Mouse (Mus musculus): ENCODE data around the gene Pon1. TPM values are rescaled to one million over a fixed set of nuclear protein-coding genes. Genes with fewer than 3 reads are reported as not detected.
A peak's percentile ranks its signal among the peaks of the same experiment; 100 is the strongest.

The Pon1 gene
- total RNA-seq, 1 experiment = not detected

GRCm38 (mm10) chr6:5120229-5120628, 73.5 kb downstream of the Pon1 start:
- Histone ChIP-seq H3K36me3 (ENCODE audit: control insufficient read depth, insufficient read depth, low read length, poor library complexity, severe bottlenecking) (peaks cover 4% of the 10 kb centered on the region; the same call in 1 of the 2 replicates), H3K4me3 (ENCODE audit: insufficient read depth in 1 of 2, low read depth in 1 of 2, low read length in 2 of 2, poor library complexity in 1 of 2, severe bottlenecking in 1 of 2) (no peak overlapping the region), H3K4me1 (ENCODE audit: control insufficient read depth in 2 of 2, insufficient read depth in 2 of 2, low read length in 2 of 2, poor library complexity in 1 of 2) (peaks cover 7 to 10% of the 10 kb centered on the region in 2 experiments), H3K9me3 (ENCODE audit: control insufficient read depth, insufficient read depth, low read depth, low read length) (no peaks in the 10 kb centered on the region), H3K27ac (ENCODE audit: insufficient read depth, low read depth, low read length, poor library complexity, severe bottlenecking) (peak overlapping the region; percentile 84; the same call in 1 of the 2 replicates), H3K9ac (ENCODE audit: insufficient read depth, low read depth, low read length, poor library complexity, severe bottlenecking) (no peak overlapping the region)
- TF ChIP-seq CHD2 (IDR thresholded peaks at IDR 0.05; ENCODE audit: low read depth, low read length) (no peak), ZC3H11A (IDR thresholded peaks at IDR 0.05; ENCODE audit: borderline replicate concordance, low read depth, low read length) (no peak), MAFK (IDR thresholded peaks at IDR 0.05; ENCODE audit: insufficient read depth, low read depth, low read length) (no peak), ZNF384 (IDR thresholded peaks at IDR 0.05; ENCODE audit: low read depth, low read length) (no peak), HCFC1 (IDR thresholded peaks at IDR 0.05; ENCODE audit: borderline replicate concordance, insufficient read depth, low read length) (no peak)
- DNase-seq (ENCODE audit: low read depth, low spot score) = no peak
- in situ Hi-C loops (cut with MboI; ENCODE audit: low sequenced_read_pairs in 2 of 2, unreplicated experiment in 2 of 2) = loop anchor here in 1 of 2 experiments (25.0 kb wide), 1 partner anchor 267 kb away; the partner anchor contains the start of gene Asb4

- Histone ChIP-seq H3K27ac (ENCODE audit: insufficient read depth, low read depth, low read length, poor library complexity, severe bottlenecking) (peak overlapping the region; percentile 84), H3K9ac (ENCODE audit: insufficient read depth, low read depth, low read length, poor library complexity, severe bottlenecking) (no peak overlapping the region), H3K4me1 (ENCODE audit: control insufficient read depth in 2 of 2, insufficient read depth in 2 of 2, low read length in 2 of 2, poor library complexity in 1 of 2) (peaks cover 7 to 10% of the 10 kb centered on the region in 2 experiments), H3K36me3 (ENCODE audit: control insufficient read depth, insufficient read depth, low read length, poor library complexity, severe bottlenecking) (peaks cover 4% of the 10 kb centered on the region; the same call in 1 of the 2 replicates), H3K4me3 (ENCODE audit: insufficient read depth in 1 of 2, low read depth in 1 of 2, low read length in 2 of 2, poor library complexity in 1 of 2, severe bottlenecking in 1 of 2) (peak overlapping the region in 1 of 2 experiments; percentile 7; a peak in 1 of 4 replicates), H3K9me3 (ENCODE audit: control insufficient read depth, insufficient read depth, low read depth, low read length) (no peaks in the 10 kb centered on the region)
- no peak for TF ChIP-seq MAFK (IDR thresholded peaks at IDR 0.05; ENCODE audit: insufficient read depth, low read depth, low read length)
- TF ChIP-seq CHD2 (IDR thresholded peaks at IDR 0.05; ENCODE audit: low read depth, low read length) = peak; percentile 64; the same call in 1 of the 2 replicates
- 0 out of 2 replicates have a peak, but pooled peaks have one; percentile 14 for TF ChIP-seq HCFC1 (IDR thresholded peaks at IDR 0.05; ENCODE audit: borderline replicate concordance, insufficient read depth, low read length)
- no peak for TF ChIP-seq ZC3H11A (IDR thresholded peaks at IDR 0.05; ENCODE audit: borderline replicate concordance, low read depth, low read length)
- in situ Hi-C loops (cut with MboI; ENCODE audit: low sequenced_read_pairs in 2 of 2, unreplicated experiment in 2 of 2) = loop anchor here in 1 of 2 experiments (25.0 kb wide), 1 partner anchor 268 kb away; the partner anchor contains the start of gene Asb4
- peak; percentile 56 for DNase-seq (ENCODE audit: low read depth, low spot score)
These were observed 74.4 kb downstream of the Pon1 start for GRCm38 (mm10) chr6:5119181-5119910.

Other genes with a start within 250 kb of the Pon1 start
- 2.2 and 2.3 TPM in 2 replicates for gene Pon3, start 62.3 kb upstream of the Pon1 start, total RNA-seq (2012; rRNA removed)
- gene Pon2, start 104.5 kb upstream of the Pon1 start, total RNA-seq (2012; rRNA removed) = 11.1 and 12.7 TPM in 2 replicates
- 0.21 and 0.22 TPM in 2 replicates for gene Asb4, start 189.4 kb upstream of the Pon1 start, total RNA-seq (2012; rRNA removed)